Mouse (Mus musculus) ovary, postnatal 14 days (tissue): ENCODE data around the gene Vax2.

Experiments used
- DNase-seq: peaks from one replicate; pipeline ENCODE4 v3.0.0; 2022; ENCODE audit warnings: low spot score

Gene Vax2

DNA sequence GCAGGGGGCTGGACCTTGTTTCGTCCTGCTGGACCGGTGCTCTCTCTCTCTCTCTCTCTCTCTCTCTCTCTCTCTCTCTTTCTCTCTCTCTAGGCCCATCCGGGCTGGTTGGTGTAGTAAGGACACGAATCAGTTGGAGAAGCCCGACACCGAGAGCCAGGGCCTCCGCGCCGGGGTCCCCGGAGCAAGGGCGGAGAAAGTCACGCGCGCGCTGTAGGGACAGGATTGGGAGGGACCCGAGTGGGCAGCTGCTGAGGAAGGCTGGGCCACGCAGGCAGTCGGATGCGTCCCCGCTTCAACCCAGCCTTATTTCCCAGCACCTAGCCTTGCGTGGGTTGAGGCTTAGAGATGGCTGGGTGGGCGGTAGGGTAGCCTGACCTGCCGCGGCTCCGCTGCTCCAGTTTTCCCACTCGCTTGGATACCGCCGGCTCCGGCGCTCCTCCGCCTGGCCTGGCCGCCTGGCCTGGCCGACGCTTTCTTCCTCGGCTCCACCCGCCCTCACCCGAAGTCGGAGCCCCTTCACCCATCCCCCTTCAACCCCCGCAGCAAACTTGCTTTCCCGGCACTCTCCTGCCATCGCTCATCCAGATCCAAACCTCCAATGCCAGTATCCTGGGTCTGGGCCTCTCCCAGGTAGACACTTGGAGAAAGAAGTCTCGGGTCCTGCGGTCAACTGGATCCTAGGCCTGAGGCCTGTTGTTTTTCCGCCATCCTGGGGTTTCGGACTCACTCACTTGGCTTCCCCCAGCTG lies 836 bp downstream of the Vax2 start:
- no peak for DNase-seq

DNA sequence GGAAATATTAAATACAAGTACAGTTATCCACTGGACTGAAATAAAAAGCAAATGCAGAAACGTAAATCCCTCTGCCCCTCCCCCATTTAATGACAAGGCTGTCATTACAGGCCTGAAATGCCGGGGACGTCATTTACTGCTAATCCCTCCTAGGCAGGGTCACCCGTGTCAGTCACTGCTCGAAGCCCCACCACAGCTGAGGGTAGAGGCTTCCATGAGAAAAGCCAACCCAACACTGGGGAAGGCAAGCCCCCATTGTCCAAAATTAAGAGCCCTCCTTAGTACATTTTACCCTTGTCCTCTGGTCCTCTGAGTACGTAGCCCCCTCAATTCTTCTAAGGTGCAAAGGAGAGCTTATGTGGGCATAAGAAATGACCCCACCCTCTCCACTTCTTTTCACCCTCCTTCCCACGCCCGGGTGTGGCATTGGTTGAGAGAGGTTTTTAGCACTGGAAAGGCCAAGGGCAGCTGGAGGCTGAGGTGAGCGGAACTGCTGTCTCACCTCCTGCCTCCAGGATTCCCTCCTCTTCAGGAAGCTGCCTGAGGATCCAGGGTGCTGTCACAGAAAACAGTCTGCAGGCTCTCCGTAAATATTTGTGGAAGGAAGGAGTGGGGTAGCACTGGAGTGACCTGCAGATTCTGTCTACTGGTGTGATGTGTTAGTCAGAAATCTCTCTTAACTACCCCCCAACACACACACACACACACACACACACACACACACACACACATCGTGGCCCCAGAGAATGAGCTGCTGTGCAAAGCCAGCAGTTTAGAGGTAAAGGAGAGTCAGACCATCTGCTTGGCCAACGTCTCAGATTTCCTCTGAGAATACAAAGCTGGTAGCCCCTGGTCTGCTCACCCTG lies 2.4 kb downstream of the Vax2 start:
- DNase-seq, result no peak

DNA sequence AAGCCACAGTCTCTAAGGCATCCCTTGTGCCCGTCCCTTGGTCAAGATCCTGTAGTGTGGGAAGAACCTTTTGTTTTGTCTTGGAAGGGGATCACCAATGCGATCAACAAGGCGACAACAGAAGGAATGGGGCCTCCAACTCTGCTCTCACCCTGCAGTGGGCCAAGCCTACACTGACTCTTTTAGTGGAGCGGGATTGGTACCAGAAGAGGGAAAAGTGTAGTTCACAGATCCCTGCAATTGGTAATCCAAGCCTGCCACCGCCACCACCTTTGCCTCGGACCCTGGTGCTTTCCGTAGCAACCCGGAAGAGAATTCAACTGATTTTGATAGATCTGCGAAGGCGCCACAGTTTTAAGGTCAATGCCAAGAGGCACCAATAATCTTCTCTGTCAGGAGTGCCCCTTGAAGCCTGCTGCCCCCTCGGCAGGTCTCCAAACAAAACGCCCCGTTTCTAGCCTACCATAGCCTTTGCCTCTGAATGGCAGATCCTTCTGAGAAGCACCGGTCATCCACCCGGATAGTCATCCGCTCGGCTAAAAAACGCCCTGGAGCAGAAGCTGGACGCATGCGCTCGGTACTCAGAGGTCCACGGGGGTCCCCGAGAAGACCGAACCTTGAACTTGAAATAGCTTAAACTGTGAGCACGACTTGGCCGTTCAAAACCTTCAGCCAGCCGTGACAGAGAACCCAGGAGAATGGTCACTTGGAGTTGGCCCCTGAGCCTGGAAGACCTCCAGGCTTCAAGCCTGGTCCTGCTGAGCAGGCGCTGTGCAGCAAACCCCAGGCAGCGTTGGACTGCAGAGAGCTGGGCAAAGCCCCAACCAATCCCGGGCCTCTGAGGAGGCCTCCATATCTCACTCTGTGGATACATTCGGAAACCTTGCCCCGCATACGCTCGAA lies 3.4 kb downstream of the Vax2 start:
- DNase-seq, result no peak

DNA sequence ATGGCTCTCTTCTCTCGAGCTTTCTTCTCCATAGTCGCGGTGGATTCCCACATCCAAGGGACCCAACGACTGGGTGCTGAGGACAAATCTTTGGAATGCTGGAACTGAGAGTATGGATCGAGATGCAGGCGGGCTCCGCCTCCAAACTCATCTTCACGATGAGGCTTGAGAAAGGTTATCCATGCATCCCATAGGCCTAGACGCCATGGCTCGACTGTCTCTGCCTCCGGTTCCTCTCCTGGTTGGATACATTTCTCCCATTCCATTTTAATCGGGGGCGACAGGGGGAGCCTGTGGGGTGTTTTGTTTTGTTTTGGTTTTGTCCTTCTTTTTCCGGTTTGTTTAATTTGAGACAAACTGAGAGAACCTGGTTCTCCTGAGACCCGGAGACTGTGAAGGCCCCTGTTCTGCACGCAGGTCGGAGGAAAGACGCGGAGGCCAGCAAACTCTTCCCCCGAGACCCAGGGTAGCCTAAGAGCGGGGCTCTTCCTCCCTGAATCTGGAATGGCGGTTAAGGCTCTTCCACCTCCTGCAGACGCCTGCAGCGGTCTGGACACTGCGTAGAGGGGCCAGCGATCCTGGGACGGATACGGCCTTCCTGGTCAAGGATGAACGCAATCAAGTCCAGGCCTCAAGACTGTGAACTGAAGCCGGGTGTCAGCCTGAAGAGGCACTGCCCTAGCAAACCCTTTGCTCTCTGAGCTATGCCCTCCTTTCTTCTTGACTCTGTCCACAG lies 4.6 kb downstream of the Vax2 start:
- no peak for DNase-seq

DNA sequence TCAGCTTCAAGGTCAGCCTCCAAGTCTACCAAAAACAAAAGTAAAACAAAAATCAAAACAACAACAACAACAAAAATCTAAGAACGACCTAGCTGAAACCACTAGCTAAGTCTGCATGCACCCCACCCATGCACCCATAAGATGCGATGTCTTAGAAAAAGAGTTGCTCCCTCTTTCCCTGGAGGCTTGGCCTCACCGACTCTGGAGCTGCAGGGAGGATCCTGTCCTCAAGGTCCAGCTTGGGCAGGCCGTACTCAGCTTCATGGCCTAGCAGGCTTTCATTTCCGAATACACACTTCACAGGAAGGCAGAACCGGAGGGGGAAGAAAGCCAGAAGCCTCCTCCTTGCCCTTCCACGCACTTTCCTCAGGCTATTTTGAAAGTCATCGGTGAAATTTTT lies 6.0 kb downstream of the Vax2 start:
- DNase-seq, result no peak

DNA sequence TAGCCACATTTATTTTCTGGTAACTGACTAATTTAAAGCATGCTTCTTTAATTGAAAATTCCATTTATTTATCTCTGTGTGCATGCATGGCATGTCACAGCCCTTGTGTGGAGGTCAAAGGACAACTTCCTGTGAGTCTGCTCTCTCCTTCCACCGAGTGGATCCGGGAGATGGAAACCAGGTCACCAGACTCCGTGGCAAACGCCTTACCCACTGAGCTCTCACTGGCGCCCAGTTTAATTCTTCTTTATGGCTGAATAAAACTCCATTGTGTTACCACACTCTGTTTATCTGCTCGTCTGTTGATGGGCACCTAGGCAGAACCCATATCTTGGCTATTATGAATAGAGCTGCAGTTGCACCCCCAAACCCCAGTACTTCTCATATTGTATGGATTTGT lies 11.5 kb downstream of the Vax2 start:
- no peak for DNase-seq

DNA sequence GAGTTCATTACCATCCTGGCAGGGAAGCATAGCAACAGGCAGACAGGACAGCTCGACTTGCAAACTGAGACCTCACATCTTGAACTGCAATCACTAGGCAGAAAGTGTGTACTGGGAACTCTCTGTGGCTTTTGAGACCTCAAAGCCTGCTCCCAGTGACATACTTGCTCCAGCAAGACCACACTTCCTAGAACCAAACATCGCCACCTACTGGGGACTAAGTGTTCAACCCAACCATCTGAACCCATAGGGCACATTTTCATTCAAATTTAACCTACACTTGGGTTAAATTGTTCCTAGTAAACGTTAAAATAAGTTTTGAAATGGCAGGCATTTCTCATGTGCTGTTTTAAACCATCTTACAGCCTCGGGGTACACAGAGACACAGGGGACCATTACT lies 16.1 kb downstream of the Vax2 start:
- no peak for DNase-seq

DNA sequence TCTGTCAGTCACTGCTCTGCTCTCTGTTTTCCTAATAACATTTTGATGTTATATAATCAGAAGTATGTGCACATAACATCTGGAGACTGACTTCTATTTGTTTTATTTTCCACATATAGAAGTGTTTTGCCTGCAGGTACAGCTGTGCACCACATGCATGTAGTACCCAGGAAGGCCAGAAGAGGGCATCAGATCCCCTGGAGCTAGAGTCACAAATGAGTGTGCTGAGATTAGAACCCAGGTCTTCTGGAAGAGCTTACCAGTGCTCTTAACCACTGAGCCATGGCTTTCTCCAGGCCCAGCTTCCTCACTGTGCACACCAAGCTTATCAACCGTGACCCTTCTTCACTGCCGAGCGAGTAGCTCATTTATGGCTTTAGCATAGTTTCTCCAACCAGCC lies 17.4 kb downstream of the Vax2 start:
- no peak for DNase-seq

DNA sequence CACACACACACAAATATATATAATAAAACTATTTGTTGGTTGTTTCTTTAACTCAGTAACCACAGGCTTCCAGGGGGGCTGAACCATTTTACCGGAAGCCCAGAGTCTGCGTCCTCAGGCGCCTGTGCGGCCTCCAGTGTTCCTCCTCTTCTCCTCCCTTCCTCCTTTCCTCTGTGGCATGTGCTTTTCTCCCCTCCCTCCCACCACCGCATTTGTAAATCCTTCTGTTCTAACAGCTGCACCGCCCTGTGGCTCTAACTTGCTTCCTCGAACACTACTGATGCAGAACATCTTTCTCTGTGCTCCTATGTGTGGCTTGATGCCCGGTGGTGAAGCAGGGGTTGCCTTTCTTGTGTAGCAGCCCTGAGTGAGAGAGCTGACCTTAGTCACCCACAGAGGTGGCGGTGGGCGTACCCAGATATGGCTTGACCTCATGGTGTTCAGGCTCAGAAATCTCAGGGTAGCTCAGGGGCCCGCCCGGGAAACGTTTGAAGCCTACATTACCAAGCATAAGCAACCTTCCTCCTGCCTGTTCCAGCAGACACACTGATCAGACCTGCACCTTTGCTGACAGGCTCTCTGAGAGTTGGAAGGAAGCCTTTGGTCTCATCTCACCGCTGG lies 18.4 kb downstream of the Vax2 start:
- DNase-seq, result no peak

DNA sequence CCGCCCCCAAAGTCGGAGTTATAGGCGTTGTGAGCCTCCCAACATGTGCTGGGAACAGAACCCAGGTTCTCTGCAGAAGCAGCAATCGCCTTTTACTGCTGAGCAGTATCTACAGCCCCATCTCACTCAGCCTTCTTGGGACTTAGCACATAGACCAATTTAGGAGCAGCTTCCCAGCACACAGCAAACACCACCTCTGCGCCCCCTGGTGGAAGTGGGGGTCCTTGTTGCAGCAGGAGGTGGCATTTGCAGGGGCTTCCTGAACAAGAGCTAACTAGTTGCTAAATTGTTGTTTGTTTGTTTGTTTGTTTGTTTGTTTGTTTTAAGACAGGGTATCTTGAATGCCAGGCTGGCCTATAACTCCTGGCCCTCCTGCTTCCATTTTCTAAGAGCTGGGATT lies 20.1 kb downstream of the Vax2 start:
- peak; percentile 64 for DNase-seq

DNA sequence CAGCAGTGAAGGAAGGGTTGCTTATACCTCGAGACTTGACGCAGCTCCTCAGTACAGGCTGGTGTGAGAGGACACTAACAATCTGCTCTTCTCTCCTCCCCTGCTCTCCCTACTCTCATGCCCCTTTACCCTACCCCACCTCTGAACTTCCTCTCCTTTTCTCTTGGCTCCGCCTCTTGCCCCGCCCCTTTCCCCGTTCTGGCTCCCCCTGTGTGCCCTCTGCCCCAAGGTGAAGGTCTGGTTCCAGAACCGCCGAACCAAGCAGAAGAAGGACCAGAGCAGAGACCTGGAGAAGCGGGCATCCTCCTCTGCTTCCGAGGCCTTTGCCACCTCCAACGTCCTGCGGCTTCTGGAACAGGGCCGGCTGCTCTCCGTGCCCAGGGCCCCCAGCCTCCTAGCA lies 26.2 kb downstream of the Vax2 start:
- no peak for DNase-seq

DNA sequence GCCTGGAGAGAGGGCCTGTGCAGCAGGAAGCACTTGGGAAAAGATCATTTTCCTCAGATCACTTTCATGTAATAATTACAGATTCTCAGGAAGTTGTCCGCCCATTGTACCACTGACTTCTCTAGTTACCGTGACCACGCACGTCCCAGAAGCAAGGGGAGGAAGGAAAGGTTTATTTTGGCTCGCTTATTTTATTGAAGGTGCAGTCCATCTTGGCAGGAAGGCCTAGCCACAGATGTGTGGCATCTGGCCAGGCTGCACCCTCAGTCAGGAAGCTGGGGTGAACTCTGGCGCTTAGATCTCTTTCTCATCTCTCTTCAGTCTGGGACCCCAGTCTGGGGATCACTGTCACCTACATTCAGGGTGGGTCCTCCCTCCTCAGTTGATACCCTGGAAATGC lies 27.5 kb downstream of the Vax2 start:
- no peak for DNase-seq

DNA sequence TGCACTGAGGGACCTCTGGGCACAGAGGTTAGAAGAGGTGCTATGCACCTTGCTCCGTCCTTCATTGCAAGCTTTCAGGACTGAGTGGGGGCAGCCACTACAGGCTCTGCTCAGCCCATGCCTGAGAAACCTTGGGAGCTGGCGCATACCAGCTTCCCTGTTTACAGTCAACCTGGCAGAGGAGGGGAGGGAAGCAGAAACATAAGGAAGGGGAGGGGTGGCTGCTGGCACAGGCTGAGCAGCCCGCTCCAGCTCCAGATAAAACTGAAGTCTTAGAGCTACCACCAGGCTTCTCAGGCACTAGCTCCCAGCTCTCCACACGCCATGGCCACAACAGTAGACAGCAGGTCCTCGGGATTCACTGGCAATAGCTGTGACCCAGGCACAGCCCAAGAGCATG lies 31.7 kb downstream of the Vax2 start, which contains the start of gene Atp6v1b1:
Gene Atp6v1b1, plus strand, starts transcription at position 230 of the 400 bp plus-strand sequence.
- DNase-seq, result no peak

DNA sequence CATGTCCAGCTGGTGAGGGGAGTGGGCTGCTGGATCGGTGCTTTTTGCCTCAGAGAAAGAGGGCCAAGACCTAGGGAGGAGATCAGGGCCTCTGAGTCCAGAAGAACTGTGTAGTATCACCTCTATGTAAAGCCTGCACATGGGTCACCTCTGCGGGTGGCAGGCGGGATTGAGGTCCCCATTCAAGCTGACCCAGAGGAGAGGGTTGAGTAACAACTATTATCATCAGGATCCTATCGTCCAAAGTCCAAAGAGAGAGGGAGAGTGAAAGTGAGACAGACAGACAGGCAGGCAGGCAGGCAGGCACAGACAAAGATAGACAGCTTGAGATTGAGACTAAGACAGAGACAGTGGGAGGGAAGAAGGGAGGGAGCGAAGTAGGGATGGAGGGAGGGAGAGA lies 32.1 kb downstream of the Vax2 start:
- no peak for DNase-seq

DNA sequence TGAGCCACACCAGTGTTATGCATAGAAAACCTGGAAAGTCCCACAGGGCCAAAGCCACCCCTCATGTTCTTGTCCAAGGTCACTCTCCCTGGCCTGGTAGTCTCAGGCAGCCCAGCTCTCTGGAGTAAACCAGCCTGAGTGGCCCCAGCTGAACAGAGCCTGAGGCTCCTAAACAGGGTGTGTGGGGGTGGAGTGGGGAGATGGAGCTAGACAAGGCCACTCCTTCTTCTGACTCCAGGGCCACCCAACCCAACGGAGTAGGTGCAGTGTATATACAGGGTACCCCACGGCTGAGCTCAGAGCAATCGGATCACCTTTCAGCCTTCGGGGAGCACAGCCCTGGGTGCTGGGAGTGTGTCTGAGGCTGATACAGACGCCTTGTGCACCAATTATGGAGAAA lies 33.1 kb downstream of the Vax2 start:
- no peak for DNase-seq

DNA sequence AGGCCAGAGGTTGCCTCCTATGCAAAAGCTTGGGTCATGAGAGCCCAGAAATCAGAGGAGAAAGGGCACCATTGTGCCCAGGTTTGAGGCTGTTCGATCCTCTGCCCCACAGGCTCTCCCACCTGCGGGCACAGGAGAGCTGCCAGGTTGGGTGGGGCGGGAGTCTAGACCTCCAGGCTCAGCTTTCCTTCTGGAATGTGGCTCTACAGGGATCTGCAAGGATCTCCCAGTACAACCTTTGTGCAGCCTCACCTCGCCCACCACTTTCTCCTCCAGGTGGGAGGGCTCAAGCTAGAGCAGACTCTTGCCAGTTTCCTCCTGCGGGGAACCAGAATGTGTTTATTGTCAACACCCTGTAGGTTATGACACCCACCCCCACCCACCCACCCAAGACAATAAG lies 33.5 kb downstream of the Vax2 start:
- DNase-seq, result no peak

DNA sequence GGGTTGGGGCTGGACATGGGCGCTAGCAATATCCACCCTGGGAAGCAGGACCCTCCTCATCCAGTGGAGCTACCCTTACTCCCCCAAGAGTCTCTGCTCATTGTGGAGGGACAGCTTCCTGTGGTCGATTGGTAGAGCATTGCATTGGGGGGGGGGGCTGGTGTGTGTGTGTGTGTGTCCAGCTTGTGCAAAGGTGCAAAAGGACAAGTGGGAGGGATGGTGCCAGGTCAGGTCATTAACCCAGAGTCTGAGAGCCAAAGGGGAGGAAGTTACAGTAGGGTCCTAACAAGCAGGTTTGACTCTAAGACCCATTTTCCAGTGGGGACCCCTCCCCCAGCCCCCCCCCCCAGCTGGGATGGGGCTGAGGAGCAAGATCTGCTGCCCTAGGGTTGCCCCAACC lies 34.4 kb downstream of the Vax2 start:
- no peak for DNase-seq

DNA sequence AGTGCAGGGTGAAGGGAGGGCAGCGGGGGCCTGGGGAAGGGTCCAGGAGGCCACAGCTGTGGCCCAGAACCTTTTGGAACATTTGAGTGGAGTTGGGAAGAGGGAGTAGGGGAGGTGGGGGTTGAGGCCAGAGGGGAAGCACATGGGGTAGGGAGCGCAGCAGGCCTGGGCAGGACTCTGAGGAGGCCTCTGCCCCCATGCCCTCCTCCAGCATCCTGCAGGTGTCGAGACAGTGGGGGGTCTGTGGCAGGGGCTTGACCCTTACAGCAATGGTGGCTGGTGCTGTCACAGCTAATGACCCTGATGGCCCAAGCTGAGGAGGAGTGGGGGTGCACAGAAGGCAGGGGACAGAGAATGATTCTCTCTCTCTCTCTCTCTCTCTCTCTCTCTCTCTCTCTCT lies 38.2 kb downstream of the Vax2 start:
- DNase-seq, result no peak

DNA sequence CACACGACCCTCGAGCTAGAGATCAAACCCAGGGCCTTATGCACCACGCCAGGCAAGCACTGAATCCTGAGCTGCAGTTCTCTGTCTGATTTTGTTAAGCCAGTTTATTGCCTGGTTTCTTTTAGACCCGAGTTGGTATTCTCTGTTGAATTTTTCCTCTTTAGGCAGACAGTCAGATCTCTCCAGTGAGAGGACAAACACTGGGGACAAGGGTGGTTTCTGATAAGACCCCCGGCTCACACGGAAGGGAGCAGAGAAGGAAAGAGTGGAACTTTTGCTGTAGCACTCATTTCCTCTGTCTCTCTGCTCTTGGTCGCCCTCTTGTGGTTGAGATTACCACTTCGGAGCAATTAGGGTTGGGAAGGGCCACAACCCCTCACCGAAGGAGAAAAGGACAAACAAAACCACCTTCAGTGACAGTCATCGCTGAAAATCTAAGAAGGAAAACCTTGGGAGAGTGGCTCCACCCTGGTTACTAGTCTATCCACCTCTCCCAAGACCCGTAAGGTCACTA lies 39.2 kb downstream of the Vax2 start:
- peak; percentile 69 for DNase-seq

DNA sequence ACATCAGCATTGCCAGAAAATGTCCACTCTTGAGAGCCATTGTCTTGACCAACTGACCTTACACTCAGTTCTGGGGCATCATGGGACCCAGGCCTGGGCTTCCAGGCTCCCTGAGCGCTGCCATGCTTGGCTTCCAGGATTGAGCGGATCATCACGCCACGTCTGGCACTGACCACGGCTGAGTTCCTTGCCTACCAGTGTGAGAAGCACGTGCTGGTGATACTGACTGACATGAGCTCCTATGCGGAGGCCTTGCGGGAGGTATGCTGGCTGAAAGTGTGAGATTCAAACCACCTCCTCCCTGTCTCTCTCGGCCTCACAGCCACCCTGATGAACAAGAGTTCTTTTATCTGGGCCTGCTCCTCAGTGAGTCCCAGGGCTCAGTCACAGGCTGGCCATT lies 45.0 kb downstream of the Vax2 start:
- no peak for DNase-seq

DNA sequence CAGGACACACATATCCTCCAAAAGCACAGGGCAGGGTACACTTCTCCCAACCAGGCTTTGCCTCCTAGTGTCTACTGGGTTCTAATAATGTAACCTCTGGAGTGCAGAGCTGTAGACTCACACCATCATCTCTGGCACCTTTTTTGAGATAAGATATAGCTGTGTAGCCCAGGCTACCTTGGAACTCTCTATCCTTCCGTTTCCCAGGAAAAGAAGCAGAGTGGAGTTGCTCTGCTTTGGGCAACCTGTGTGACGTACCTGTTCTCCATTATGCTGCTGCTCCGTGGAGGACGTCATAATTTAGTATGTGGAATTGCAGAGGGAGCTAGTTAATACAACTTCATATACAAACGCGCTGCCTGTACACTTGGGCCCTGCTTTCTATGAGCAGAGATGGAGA lies 51.3 kb downstream of the Vax2 start, which contains the start of gene Ankrd53:
Gene Ankrd53, plus strand, starts transcription at position 301 of the 400 bp plus-strand sequence.
- no peak for DNase-seq
